Mouse (Mus musculus) spleen, embryonic (tissue): ENCODE measurements at regions not wholly inside any gene's neighbourhood (a gene's known extent, or its start where the extent isn't known, plus 50 kb on each side); places are given as distances from the start of the nearest gene placed in this dataset.

Source experiments
- CTCF ChIA-PET: fragments of 350-600 bp; sonication (Branson Sonifier 250); formaldehyde crosslinking; loops from one replicate; lab custom pipeline; 2022; lab: Charles Lee

GRCm38 (mm10) chr4:105326989-105327388 lies 169.8 kb downstream of the Plpp3 start:
- CTCF ChIA-PET, result no interaction called here

DNA sequence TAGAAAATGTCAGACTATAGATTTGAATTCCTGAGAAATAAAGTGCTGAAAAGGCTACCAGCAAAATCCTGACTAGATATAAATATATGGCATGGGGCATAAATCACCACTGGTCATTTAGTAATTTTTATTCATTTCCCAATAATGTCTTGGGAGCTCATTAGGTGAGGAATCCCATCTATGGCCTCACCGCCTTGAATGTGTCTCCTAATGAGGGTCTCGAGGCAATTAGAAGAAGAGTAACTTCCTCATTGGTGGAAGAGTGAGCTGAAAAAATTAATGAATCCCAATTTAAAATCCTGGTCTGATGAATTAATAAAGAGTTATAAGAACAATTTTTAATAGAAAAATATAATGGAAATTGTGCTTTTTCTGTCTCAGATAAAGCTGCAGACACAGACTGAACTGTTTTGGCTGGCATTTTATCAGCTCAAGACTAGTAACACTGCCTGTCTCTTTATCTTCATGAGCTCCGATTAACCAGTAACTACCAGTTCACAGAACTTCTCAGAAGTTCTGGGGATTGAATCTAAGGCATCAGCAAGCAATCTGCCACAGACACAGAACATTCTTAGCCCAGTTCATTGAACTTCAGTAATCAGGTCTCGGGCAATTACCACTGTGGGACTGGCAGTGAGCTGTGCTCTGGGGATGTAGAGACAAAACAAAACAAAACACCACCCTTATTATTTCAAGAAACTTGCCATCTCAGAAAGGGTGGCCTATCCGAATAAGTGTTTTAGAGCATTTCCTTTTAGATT lies 170.7 kb downstream of the Plpp3 start:
- CTCF ChIA-PET, result no interaction called here

DNA sequence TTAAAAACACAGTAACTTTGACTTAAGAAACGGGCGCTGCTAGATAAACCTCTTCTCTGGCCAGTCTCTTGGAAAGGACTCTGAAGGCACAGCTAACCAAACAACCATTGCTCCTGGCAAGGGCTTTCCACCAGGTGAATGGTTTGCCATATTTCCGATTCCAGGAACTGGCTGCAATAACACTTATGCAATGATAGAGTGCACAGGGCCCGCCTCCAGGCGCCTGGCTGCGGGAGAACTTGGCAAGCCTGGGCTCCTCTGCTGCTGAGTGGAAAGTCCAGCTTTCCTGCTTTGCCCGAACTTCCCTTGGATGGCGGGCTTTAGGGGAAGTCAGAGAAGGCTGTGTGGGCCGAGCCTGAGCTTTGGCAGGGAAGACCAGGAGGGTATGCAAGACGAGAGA lies 171.6 kb downstream of the Plpp3 start:
- CTCF ChIA-PET, result no interaction called here

- CTCF ChIA-PET, result no interaction called here
Measured at GRCm38 (mm10) chr4:105332081-105332480, 174.9 kb downstream of the Plpp3 start.

DNA sequence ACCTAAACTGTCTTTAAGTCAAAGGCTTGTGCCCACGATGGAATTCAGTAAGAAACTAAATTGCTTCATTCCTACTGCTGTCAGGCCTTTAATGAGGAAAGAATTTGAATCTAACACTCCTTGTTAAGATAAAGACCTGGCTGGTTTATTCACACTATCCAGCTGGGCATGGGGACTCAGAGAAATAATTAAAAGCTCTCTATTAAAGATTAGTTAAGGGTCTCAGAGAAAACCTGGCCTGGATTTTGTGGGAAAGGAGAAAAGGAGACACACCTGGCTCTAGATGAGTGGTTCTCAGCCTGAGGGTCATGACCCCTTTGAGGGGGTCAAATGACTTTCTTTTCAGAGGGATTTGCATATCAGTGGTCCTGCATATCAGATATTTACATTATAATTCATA lies 178.7 kb downstream of the Plpp3 start:
- CTCF ChIA-PET, result no interaction called here

- CTCF ChIA-PET, result no interaction called here
Measured at GRCm38 (mm10) chr4:105336557-105336956, 179.4 kb downstream of the Plpp3 start.

DNA sequence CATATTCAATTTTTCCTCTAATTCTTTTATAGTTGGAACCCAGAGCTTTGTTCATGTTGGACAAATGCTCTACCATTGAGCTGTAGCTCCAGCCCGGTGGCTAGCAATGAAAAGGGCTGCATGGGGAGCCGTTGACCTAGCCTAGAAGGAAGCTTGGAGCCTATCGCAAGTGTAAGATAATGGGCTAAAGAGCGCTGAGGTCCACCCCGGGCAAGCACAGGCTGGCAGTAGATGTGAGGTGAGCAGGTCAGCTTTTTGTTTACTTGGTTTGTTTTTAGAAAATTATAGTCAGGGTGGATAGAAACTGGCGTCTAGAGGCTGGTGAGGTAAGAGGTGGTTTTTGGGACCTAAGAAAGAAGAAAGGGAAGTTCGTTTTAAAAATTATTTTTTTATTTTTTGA lies 181.0 kb downstream of the Plpp3 start:
- CTCF ChIA-PET, result no interaction called here

DNA sequence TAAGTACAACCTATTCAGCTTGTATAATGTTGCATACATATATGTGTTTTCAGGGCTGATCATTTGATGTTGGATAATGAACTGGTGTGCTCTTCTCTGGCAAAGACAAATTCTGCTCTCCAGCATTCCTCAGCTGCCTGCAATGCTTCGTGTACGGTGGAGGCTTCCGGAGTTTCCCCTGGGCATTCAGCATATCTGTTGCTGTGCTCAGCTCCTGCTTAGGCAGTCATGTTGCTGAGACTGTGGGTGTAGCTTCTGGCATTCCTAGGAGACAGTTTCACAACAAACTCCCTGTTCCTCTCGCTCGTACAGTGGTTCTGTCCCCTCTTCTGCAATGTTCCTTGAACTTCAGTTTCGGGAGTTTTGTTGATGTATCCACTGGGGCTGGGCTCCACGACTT lies 181.7 kb downstream of the Plpp3 start:
- CTCF ChIA-PET, result no interaction called here

- CTCF ChIA-PET, result no interaction called here
Measured at GRCm38 (mm10) chr4:105341274-105341673, 184.1 kb downstream of the Plpp3 start.

GRCm38 (mm10) chr4:105346846-105347245 lies 189.7 kb downstream of the Plpp3 start:
- CTCF ChIA-PET, result no interaction called here

- CTCF ChIA-PET, result no interaction called here
Measured at GRCm38 (mm10) chr4:105347911-105348310, 190.8 kb downstream of the Plpp3 start.

DNA sequence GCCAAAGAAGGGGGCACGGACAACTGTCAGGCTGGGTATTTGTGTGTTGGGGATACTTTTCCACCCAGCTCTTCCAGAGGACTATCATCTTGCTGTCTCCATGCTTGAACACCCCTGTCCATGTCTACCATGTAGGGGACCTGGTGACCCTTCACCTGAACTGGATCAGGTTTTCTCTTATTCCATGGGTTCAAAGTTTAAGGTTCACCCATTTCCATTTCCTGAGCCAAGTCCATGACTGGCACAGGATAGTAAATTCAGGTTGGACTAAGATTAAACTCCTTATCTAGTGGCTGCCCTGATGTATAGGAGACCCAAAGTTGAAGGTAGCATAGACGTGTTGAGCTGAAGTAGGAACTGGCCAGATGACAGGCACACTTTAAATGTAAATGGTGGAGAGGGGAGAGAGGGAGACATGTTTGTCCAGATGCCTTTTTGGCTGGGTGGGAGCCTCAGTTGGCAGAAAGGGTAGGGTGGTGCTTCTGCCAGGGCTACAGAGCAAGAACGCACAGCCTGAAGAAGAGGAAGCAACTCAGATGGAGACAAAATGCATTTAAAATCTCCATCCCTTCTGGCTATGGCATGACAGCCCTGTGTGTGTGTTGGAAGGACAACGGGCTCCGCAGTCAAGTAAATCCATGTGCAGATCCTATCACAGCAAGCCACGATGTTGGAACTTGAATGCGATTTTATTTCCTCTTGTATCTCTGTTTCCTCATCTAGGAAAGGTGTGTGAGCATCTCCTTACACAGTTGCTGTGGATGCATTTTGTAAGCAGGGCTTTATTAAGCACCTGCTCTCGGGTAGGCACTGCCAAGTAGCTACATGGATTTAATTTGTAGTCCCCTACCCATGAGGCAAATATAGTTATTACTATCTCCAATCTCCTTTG lies 192.4 kb downstream of the Plpp3 start:
- CTCF ChIA-PET, result no interaction called here

DNA sequence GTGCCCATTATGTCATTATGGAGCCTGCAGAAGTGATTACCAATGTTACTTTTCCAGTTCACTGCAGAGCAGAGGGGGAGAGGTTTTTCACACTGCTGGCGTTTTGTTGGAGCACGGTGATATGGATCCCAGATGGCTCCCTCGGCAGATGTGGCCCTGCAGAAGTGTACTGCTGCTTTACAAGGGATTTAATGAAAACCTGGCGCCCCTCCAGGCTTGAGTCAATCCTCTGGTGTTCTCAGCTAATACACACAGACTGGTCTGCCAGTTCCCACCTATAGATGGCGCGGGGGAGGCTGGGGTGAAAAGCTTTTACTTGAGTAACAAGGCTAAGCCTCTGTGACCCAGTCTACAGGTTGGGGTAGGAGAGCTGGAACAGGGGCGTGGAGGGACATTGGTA lies 195.2 kb downstream of the Plpp3 start:
- CTCF ChIA-PET, result no interaction called here

DNA sequence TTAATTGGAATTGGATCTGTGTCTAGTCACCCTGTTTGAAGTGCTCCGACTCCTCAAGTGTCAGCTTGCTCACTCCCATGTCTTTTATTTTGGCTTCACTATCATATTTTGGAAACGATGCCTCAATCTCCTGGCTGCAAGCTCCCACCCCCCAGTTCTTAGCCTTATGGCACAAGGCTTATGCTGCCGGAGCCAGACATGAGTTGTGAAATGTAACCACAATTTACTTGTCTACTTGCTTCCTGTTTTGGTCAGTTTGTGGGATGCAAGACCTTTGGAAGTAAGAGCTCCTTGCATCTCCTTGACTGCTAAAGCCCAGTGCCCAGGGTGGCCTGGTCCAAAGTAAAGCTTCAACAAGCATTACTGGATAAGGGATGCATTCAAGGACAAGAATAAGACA lies 195.8 kb downstream of the Plpp3 start:
- CTCF ChIA-PET, result interaction anchor here (0.7 kb wide), 1 partner anchor 227 kb away, joined by 4 read pairs; no protein-coding TSS in a partner anchor

- CTCF ChIA-PET, result no interaction called here
Measured at GRCm38 (mm10) chr4:105354097-105354496, 196.9 kb downstream of the Plpp3 start.

DNA sequence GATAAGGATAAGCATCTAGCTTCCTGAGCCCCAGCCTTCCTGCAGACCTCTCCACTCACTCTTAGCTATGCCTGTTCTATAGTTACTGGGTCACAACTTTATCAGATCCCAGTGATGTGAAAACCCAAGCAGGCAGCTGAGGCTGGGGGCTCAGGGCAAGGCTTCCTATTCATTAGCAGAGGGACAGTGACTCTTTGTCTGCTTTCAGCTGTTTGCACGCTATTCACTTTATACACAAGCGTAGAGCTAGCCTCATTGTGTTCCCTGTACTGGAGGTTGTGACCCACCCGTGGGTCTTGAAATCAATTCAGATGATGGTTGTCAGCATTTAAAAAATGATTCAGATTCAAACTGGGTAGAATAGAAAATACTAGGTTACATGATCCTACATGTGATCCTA lies 199.5 kb downstream of the Plpp3 start:
- CTCF ChIA-PET, result no interaction called here

DNA sequence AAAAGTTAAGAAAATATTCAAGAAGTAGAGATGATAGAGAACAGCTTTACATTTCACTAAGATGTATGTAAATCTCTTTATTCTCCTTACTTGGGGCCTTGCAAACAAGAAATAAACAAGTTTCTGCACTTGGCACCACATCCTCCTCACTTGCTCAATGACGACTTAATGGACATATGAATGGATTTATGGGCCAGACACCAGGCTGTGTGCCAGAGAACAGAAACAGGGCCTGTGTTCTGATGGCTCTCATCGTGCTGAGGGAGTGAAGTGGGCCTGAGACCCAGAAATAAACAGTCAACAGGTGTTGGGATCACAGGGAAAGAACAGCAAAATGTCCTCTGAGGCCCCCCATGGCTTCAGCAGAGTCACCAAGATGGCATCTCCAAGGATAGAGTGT lies 201.6 kb downstream of the Plpp3 start:
- CTCF ChIA-PET, result no interaction called here

DNA sequence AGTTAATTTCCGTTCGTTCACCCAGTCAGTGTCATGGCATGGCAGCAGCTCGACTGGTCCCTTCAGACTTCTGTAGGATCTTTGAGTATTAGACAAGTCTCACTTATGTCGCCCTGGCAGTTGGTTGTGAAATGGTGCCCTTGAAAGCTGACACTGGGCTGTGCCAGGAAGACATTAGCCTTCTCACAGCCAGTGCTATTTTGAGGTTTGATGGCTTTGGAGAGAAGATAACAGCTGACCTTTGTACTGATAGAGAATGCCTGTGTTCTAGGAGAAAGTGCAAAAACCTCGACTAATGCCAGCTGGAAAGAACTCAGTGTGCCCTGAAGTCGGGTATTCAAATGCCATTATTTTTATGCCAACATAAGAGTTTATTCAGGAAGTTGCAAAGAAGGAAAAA lies 207.3 kb downstream of the Plpp3 start:
- CTCF ChIA-PET, result no interaction called here

DNA sequence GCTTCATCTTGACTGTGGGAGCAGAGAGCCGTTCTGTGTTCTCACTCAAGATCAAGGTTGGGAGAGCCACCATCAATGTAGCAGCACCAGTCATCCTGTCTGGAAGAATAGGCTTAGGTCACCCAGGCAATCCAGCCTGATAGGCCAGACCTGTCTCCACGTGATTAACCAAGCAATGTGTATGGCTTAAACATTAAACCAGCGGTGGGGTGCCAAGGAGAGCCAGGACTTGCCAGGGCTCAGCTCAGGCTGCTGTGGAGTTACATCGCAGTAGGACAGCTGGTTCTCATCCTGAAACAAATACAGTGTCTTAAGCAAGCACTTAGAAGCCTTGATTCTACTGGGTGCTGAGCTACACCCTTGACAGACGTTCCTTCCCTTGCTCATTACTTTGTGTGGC lies 207.9 kb downstream of the Plpp3 start:
- CTCF ChIA-PET, result no interaction called here

DNA sequence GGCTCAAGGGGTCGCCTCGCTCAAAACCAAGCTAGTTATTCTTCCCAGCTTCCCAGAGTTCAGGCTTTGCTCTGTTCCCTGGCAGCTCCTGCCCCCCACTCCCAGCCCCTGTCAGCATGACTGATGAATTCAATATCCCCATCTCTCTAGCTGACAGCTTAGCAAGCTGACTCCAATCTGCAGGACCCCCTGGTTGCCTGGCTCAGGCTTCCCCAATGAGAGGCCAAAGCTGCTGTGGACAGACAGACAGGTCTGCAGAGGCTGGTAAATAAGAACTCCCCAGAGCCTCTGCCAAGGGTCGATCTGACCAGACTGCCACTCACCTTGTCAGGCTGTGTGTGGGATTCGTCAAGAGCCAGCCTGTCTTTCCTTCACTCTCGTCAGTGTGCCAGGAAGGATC lies 219.4 kb downstream of the Plpp3 start:
- CTCF ChIA-PET, result no interaction called here

- CTCF ChIA-PET, result no interaction called here
Measured at GRCm38 (mm10) chr4:105377469-105378187, 220.5 kb downstream of the Plpp3 start.

DNA sequence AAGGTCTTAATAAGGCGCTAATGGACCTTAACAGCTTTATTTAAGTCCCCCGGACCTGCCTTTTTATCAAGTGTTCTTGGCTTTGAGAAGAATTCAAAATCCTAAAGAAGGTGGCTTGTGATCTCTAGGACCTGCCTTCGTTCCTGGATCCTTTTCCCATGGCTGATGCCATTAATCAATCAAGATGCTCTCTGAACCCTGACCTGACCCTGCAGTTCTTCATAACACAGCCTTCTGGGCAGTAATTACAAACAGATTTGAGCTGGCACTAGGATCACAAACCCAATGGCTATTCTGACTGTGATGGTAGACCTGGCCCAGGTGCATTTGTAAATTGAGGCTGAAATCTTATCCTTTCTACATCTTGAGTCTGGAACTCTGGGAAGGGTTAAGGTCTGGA lies 227.7 kb downstream of the Plpp3 start:
- CTCF ChIA-PET, result no interaction called here
